Mouse (Mus musculus) kidney, adult 2 months (tissue): Measurements from ENCODE around the gene Ttl.

Source experiments
- CTCF ChIP-seq: fragments of 200-500 bp; conservative IDR thresholded peaks from 2 replicates; pipeline ENCODE4 v1.5.1; 2011; ENCODE audit warnings: low read depth, mild to moderate bottlenecking, control low read depth, low read length, moderate library complexity, mixed read lengths; ENCODE audit not compliant: insufficient read depth, insufficient read length
- POLR2A ChIP-seq: fragments of 200-500 bp; IDR thresholded peaks from one replicate; pipeline ENCODE4 v1.6.1; 2011; ENCODE audit warnings: low read depth, low read length, control low read depth

DNA sequence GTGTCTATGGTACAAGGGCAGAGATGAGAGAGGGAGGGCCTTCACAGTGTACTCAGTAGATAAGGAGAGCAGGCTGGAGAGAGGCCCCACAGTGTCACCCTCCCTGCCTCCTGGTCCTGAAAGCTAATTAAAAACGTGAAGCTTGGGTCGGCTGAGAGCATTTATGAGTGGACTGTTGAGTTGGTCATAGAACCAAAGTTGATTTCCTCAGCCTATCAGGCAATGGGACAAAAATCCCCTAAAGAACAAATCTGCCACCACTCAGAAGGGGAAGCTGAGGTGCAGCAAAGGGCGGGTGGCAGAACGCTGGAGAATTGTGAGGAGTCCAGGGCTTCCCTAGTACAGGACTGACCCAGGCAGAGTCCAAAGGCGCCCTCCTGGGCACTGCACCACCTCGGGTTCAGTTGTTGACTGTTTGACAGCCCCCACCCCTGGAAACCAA lies 7.8 kb upstream of the Ttl start:
- TF ChIP-seq CTCF (no peak), POLR2A (no peak)
